Mouse (Mus musculus) CH12.LX (cell line): ENCODE data around the gene Anp32e. TPM values are rescaled to one million over a fixed set of nuclear protein-coding genes. Genes with fewer than 3 reads are reported as not detected.

Experiments used
- DNase-seq: peaks from one replicate; pipeline ENCODE4 v3.0.0-alpha.2; 2013; ENCODE audit errors: extremely low read depth
- H3K27ac ChIP-seq: 2 replicates; pipeline ENCODE4 v1.5.1; 2012; ENCODE audit warnings: low read depth, mild to moderate bottlenecking, control low read depth, moderate library complexity; ENCODE audit not compliant: insufficient read depth
- H3K27me3 ChIP-seq: replicated peaks from 2 replicates; pipeline ENCODE3; 2012; ENCODE audit warnings: inconsistent platforms
- H3K36me3 ChIP-seq, 2 experiments: replicated peaks in 1 of 2; 2 replicates each; pipeline versions ENCODE3 to v1.6.1; 2012; ENCODE audit warnings: inconsistent platforms in 1 of 2, low read length in 1 of 2, mild to moderate bottlenecking in 1 of 2, mixed read lengths in 1 of 2, moderate library complexity in 1 of 2; ENCODE audit not compliant: control insufficient read depth in 1 of 2, insufficient read depth in 1 of 2
- H3K4me1 ChIP-seq, 2 experiments: 2 replicates each; pipeline ENCODE4 v1.6.1; 2012; ENCODE audit warnings: inconsistent platforms in 1 of 2, moderate library complexity in 1 of 2; ENCODE audit not compliant: insufficient read depth in 2 of 2, control insufficient read depth in 1 of 2
- H3K4me2 ChIP-seq: 2 replicates; pipeline ENCODE4 v1.6.1; 2012; ENCODE audit warnings: low read depth, mild to moderate bottlenecking, control low read depth; ENCODE audit not compliant: poor library complexity, insufficient read depth, severe bottlenecking
- H3K4me3 ChIP-seq, 3 experiments: fragments of 150-350 bp in 1 of 3; sonication (generic) in 1 of 3; replicated peaks in 1 of 3; 2 replicates each; pipeline versions ENCODE3 to v1.5.1; 2011 to 2012; ENCODE audit warnings: low read depth in 2 of 3, low read length in 2 of 3, mild to moderate bottlenecking in 2 of 3, moderate library complexity in 2 of 3, control low read depth in 1 of 3, improper control_type of control experiment in 1 of 3, inconsistent platforms in 1 of 3, mixed read lengths in 1 of 3; ENCODE audit not compliant: poor library complexity in 1 of 3
- H3K79me2 ChIP-seq: replicated peaks from 2 replicates; pipeline ENCODE4 v1.6.1; 2012; ENCODE audit warnings: mild to moderate bottlenecking, moderate library complexity; ENCODE audit not compliant: control insufficient read depth, poor library complexity, insufficient read depth, severe bottlenecking; ENCODE audit errors: extremely low read depth
- H3K9ac ChIP-seq: 2 replicates; pipeline ENCODE4 v1.6.1; 2012; ENCODE audit warnings: low read depth, mild to moderate bottlenecking, control low read depth, moderate library complexity; ENCODE audit not compliant: insufficient read depth
- H3K9me3 ChIP-seq: replicated peaks from 2 replicates; pipeline ENCODE3; 2012; ENCODE audit warnings: low read length, inconsistent platforms, mixed read lengths
- BHLHE40 ChIP-seq: IDR thresholded peaks from 2 replicates; pipeline ENCODE4 v1.6.1; 2011; ENCODE audit warnings: mild to moderate bottlenecking, low read depth, low read length, improper control_type of control experiment
- CHD1 ChIP-seq: IDR thresholded peaks from 2 replicates; pipeline ENCODE4 v1.6.1; 2012; ENCODE audit warnings: low read depth, low read length, improper control_type of control experiment, inconsistent platforms
- CHD2 ChIP-seq: IDR thresholded peaks from 2 replicates; pipeline ENCODE4 v1.6.1; 2011; ENCODE audit warnings: low read length, improper control_type of control experiment
- CTCF ChIP-seq, 2 experiments: IDR thresholded peaks in 1 of 2; conservative IDR thresholded peaks in 1 of 2; 2 replicates each; pipeline ENCODE4 v1.5.1; 2011 to 2012; ENCODE audit warnings: low read depth in 2 of 2, low read length in 2 of 2, improper control_type of control experiment in 1 of 2, inconsistent platforms in 1 of 2, mild to moderate bottlenecking in 1 of 2, moderate library complexity in 1 of 2
- ELF1 ChIP-seq: IDR thresholded peaks from 2 replicates; pipeline ENCODE4 v1.6.1; 2014; ENCODE audit warnings: low read depth, mild to moderate bottlenecking, inconsistent platforms, low read length, improper control_type of control experiment
- EP300 ChIP-seq: IDR thresholded peaks from 2 replicates; pipeline ENCODE4 v1.6.1; 2011; ENCODE audit warnings: low read length, improper control_type of control experiment
- ETS1 ChIP-seq: conservative IDR thresholded peaks from 2 replicates; pipeline ENCODE4 v1.6.1; 2012; ENCODE audit warnings: low read depth, mild to moderate bottlenecking, inconsistent platforms, low read length, improper control_type of control experiment, moderate library complexity
- GABPA ChIP-seq: IDR thresholded peaks from 2 replicates; pipeline ENCODE4 v1.6.1; 2012; ENCODE audit warnings: low read depth, low read length, improper control_type of control experiment, inconsistent platforms; ENCODE audit not compliant: insufficient replicate concordance
- HCFC1 ChIP-seq: IDR thresholded peaks from 2 replicates; pipeline ENCODE4 v1.6.1; 2012; ENCODE audit warnings: low read depth, mild to moderate bottlenecking, inconsistent platforms, low read length, improper control_type of control experiment
- IRF4 ChIP-seq: IDR thresholded peaks from 2 replicates; pipeline ENCODE4 v1.6.1; 2014; ENCODE audit warnings: low read depth, mild to moderate bottlenecking, inconsistent platforms, low read length, improper control_type of control experiment
- JUN ChIP-seq: IDR thresholded peaks from 2 replicates; pipeline ENCODE4 v1.6.1; 2011; ENCODE audit warnings: low read depth, mild to moderate bottlenecking, low read length, improper control_type of control experiment, moderate library complexity; ENCODE audit not compliant: insufficient read depth
- KAT2A ChIP-seq: IDR thresholded peaks from 2 replicates; pipeline ENCODE4 v1.6.1; 2012; ENCODE audit warnings: low read length, improper control_type of control experiment, inconsistent platforms; ENCODE audit not compliant: insufficient replicate concordance
- MAFK ChIP-seq: IDR thresholded peaks from 2 replicates; pipeline ENCODE4 v1.6.1; 2011; ENCODE audit warnings: low read length, improper control_type of control experiment; ENCODE audit not compliant: insufficient replicate concordance
- MAX ChIP-seq: IDR thresholded peaks from 2 replicates; pipeline ENCODE4 v1.6.1; 2011; ENCODE audit warnings: low read length, improper control_type of control experiment
- MAZ ChIP-seq: IDR thresholded peaks from 2 replicates; pipeline ENCODE4 v1.6.1; 2012; ENCODE audit warnings: low read depth, mild to moderate bottlenecking, inconsistent platforms, low read length, improper control_type of control experiment, moderate library complexity
- MEF2A ChIP-seq: IDR thresholded peaks from 2 replicates; pipeline ENCODE4 v1.6.1; 2014; ENCODE audit warnings: low read depth, mild to moderate bottlenecking, inconsistent platforms, low read length, improper control_type of control experiment, borderline replicate concordance
- MXI1 ChIP-seq: IDR thresholded peaks from 2 replicates; pipeline ENCODE4 v1.6.1; 2011; ENCODE audit warnings: mild to moderate bottlenecking, low read depth, low read length, improper control_type of control experiment
- MYC ChIP-seq: IDR thresholded peaks from 2 replicates; pipeline ENCODE4 v1.6.1; 2011; ENCODE audit warnings: low read depth, mild to moderate bottlenecking, improper control_type of control experiment, low read length
- NELFE ChIP-seq: IDR thresholded peaks from 2 replicates; pipeline ENCODE4 v1.6.1; 2011; ENCODE audit warnings: low read depth, low read length, improper control_type of control experiment
- NRF1 ChIP-seq: IDR thresholded peaks from 2 replicates; pipeline ENCODE4 v1.6.1; 2014; ENCODE audit warnings: low read depth, mild to moderate bottlenecking, inconsistent platforms, low read length, improper control_type of control experiment, moderate library complexity
- PAX5 ChIP-seq: IDR thresholded peaks from 2 replicates; pipeline ENCODE4 v1.6.1; 2012; ENCODE audit warnings: low read length, inconsistent platforms, mixed read lengths
- POLR2A ChIP-seq: IDR thresholded peaks from 2 replicates; pipeline ENCODE4 v1.6.1; 2011; ENCODE audit warnings: low read depth, mild to moderate bottlenecking, improper control_type of control experiment, low read length
- POLR2AphosphoS2 ChIP-seq: IDR thresholded peaks from 2 replicates; pipeline ENCODE4 v1.6.1; 2011; ENCODE audit warnings: low read depth, low read length, improper control_type of control experiment
- RAD21 ChIP-seq: IDR thresholded peaks from 2 replicates; pipeline ENCODE4 v1.6.1; 2011; ENCODE audit warnings: low read depth, mild to moderate bottlenecking, low read length, improper control_type of control experiment, moderate library complexity
- RCOR1 ChIP-seq: conservative IDR thresholded peaks from 2 replicates; pipeline ENCODE4 v1.6.1; 2012; ENCODE audit warnings: low read depth, mild to moderate bottlenecking, inconsistent platforms, low read length, improper control_type of control experiment
- SIN3A ChIP-seq: IDR thresholded peaks from 2 replicates; pipeline ENCODE4 v1.6.1; 2012; ENCODE audit warnings: low read length, improper control_type of control experiment, inconsistent platforms
- SMC3 ChIP-seq: IDR thresholded peaks from 2 replicates; pipeline ENCODE4 v1.6.1; 2011; ENCODE audit warnings: low read depth, low read length, improper control_type of control experiment
- TBP ChIP-seq: conservative IDR thresholded peaks from 2 replicates; pipeline ENCODE4 v1.6.1; 2011; ENCODE audit warnings: low read depth, low read length, improper control_type of control experiment
- TCF12 ChIP-seq: IDR thresholded peaks from 2 replicates; pipeline ENCODE4 v1.6.1; 2014; ENCODE audit warnings: low read depth, mild to moderate bottlenecking, inconsistent platforms, low read length, improper control_type of control experiment
- UBTF ChIP-seq: IDR thresholded peaks from 2 replicates; pipeline ENCODE4 v1.6.1; 2012; ENCODE audit warnings: low read depth, mild to moderate bottlenecking, inconsistent platforms, low read length, improper control_type of control experiment, moderate library complexity
- USF1 ChIP-seq: IDR thresholded peaks from 2 replicates; pipeline ENCODE4 v1.6.1; 2014; ENCODE audit warnings: low read depth, mild to moderate bottlenecking, inconsistent platforms, low read length, improper control_type of control experiment
- USF2 ChIP-seq: conservative IDR thresholded peaks from 2 replicates; pipeline ENCODE4 v1.6.1; 2011; ENCODE audit warnings: low read depth, low read length, improper control_type of control experiment
- ZNF384 ChIP-seq: IDR thresholded peaks from 2 replicates; pipeline ENCODE4 v1.6.1; 2012; ENCODE audit warnings: low read depth, low read length, improper control_type of control experiment, inconsistent platforms
- dilution Hi-C: fragments of 300-500 bp; cut with MboI; formaldehyde crosslinking; loops from 2 replicates; pipeline ENCODE4 v1.14.3; 2020; ENCODE audit warnings: low sequenced_read_pairs; ENCODE audit not compliant: extremely low pct_unique_long_range_greater_than_20kb, extremely low pct_ligation_motif_present
- in situ Hi-C: fragments of 300-500 bp; cut with MboI; formaldehyde crosslinking; loops from 3 replicates; pipeline ENCODE4 v1.14.3; 2019; ENCODE audit warnings: low sequenced_read_pairs, low pct_ligation_motif_present, low pct_unique_long_range_greater_than_20kb, mixed read lengths
- polyA plus RNA-seq: library from polyadenylated mRNA; unstranded; fragments of >175 nt; gene quantifications from 2 replicates; pipeline ENCODE4 v1.2.1, GENCODE M21; 2012; ENCODE audit warnings: low read depth; ENCODE audit not compliant: insufficient read length
- total RNA-seq, 2 experiments: library from RNA; depleted of rRNA; stranded (reverse); fragments of 300-350 nt in 1 of 2; fragments of >200 nt in 1 of 2; gene quantifications; 2 replicates each; pipeline ENCODE4 v1.2.3; 2012 to 2014

The Anp32e gene
- total and polyA plus RNA-seq, 3 experiments = 74.2 to 439 (median 85.2) TPM

- TF ChIP-seq UBTF = no peak
- TF ChIP-seq BHLHE40 = peak; percentile 92
- TF ChIP-seq KAT2A = no peak
- TF ChIP-seq POLR2AphosphoS2 = no peak
- TF ChIP-seq RAD21 = no peak
- TF ChIP-seq CTCF (conservative IDR thresholded peaks at IDR 0.05 in 1 of 2, IDR thresholded peaks at IDR 0.05 in 1 of 2; ENCODE audit: low read depth in 2 of 2, low read length in 2 of 2) = no peak
- TF ChIP-seq USF2 = no peak
- TF ChIP-seq SIN3A = peak; percentile 54; the same call in 1 of the 2 replicates
- no peak for TF ChIP-seq PAX5
- TF ChIP-seq MAFK = no peak
- TF ChIP-seq ETS1 = peak; percentile 57
- peak; percentile 87 for TF ChIP-seq ELF1
- TF ChIP-seq IRF4 = peak; percentile 96
- TF ChIP-seq EP300 = peak; percentile 89
- TF ChIP-seq NELFE = no peak
- no peak for TF ChIP-seq MAZ
- 0 out of 2 replicates have a peak, but pooled peaks have one; percentile 9 for TF ChIP-seq MEF2A
- TF ChIP-seq USF1 = no peak
- TF ChIP-seq POLR2A = peak; percentile 20; the same call in 1 of the 2 replicates
- TF ChIP-seq CHD2 = no peak
- no peak for TF ChIP-seq JUN
- TF ChIP-seq, all 38 proteins: peak for 14
Measured at GRCm38 (mm10) chr3:95972251-95972872, 43.3 kb downstream of the Anp32e start (continued).

GRCm38 (mm10) chr3:95972873-95973634, 44.0 kb downstream of the Anp32e start:
- peak; percentile 86 for DNase-seq
- no peaks in the 10 kb centered on the region for H3K36me3 ChIP-seq
- H3K79me2 ChIP-seq = no peaks in the 10 kb centered on the region
- no peak overlapping the region for H3K27ac ChIP-seq
- H3K27me3 ChIP-seq = no peaks in the 10 kb centered on the region
- dilution Hi-C loops = no loop called here
- H3K4me3 ChIP-seq = peak overlapping the region in 1 of 3 experiments; percentile 8
- in situ Hi-C loops = no loop called here
- no peaks in the 10 kb centered on the region for H3K9me3 ChIP-seq
- H3K4me2 ChIP-seq = peak overlapping the region; percentile 52
- H3K4me1 ChIP-seq = peaks cover 6 to 54% of the 10 kb centered on the region in 2 experiments
- peak overlapping the region; percentile 56 for H3K9ac ChIP-seq
- peak; percentile 71; the same call in 1 of the 2 replicates for TF ChIP-seq CHD2
- no peak; the same call in 1 of the 2 replicates for TF ChIP-seq HCFC1
- peak; percentile 67 for TF ChIP-seq ZNF384
- no peak for TF ChIP-seq NRF1
- TF ChIP-seq RAD21 = peak; percentile 4
- TF ChIP-seq JUN = no peak
- TF ChIP-seq RCOR1 = no peak
- TF ChIP-seq CHD1 = peak; percentile 71; the same call in 1 of the 2 replicates
- TF ChIP-seq SMC3 = 0 out of 2 replicates have a peak, but pooled peaks have one; percentile 13
- TF ChIP-seq MEF2A = peak; percentile 80
- TF ChIP-seq TBP = peak; percentile 52; the same call in 1 of the 2 replicates
- peak; percentile 33 for TF ChIP-seq MXI1
- TF ChIP-seq CTCF (conservative IDR thresholded peaks at IDR 0.05 in 1 of 2, IDR thresholded peaks at IDR 0.05 in 1 of 2; ENCODE audit: low read depth in 2 of 2, low read length in 2 of 2) = no peak
- TF ChIP-seq MAFK = 0 out of 2 replicates have a peak, but pooled peaks have one; percentile 47
- TF ChIP-seq GABPA = no peak
- TF ChIP-seq IRF4 = peak; percentile 76
- peak; percentile 91 for TF ChIP-seq TCF12
- peak; percentile 19; the same call in 1 of the 2 replicates for TF ChIP-seq MAX
- TF ChIP-seq USF1 = no peak
- TF ChIP-seq ETS1 = peak; percentile 84
- no peak for TF ChIP-seq NELFE
- TF ChIP-seq MYC = 0 out of 2 replicates have a peak, but pooled peaks have one; percentile 24
- TF ChIP-seq POLR2AphosphoS2 = no peak
